Comparison of ENCODE assay signal across 8 mouse cellular contexts in genomic region chr4:128883801-128884710, GRCm38 (mm10). TPM values are rescaled to one million over a fixed set of nuclear protein-coding genes. Genes with fewer than 3 reads are reported as not detected.
DNase-seq lines count a peak whose midpoint lies in the region; ATAC-seq and TF ChIP-seq lines count a peak whose summit lies in the region.

No protein-coding gene starts in this region.

- H3K27me3 ChIP-seq in embryonic facial prominence, embryonic 13.5 days = no peaks in the 10 kb centered on the region

- ATAC-seq in embryonic facial prominence, embryonic 13.5 days (ENCODE audit: insufficient number of reproducible peaks, insufficient read depth, low FRiP score, low TSS enrichment, low read depth) = 0 out of 2 replicates have a peak, but pooled peaks have one; percentile 34

- no peaks in the 10 kb centered on the region for H3K9me3 ChIP-seq in ES-E14 (ENCODE audit: control insufficient read depth, insufficient read depth, low read depth, low read length)
- peaks cover 5% of the 10 kb centered on the region; the same call in 1 of the 2 replicates for H3K9me3 ChIP-seq in embryonic facial prominence, embryonic 13.5 days

- H3K27ac ChIP-seq in ES-E14 (ENCODE audit: insufficient read depth, low read depth, low read length, poor library complexity, severe bottlenecking) = no peak overlapping the region
- H3K27ac ChIP-seq in embryonic facial prominence, embryonic 13.5 days = peak overlapping the region; percentile 49; the same call in 1 of the 2 replicates

- peak overlapping the region; percentile 61 for H3K9ac ChIP-seq in ES-E14 (ENCODE audit: insufficient read depth, low read depth, low read length, poor library complexity, severe bottlenecking)
- peak overlapping the region; percentile 82 for H3K9ac ChIP-seq in embryonic facial prominence, embryonic 13.5 days

- H3K4me2 ChIP-seq in embryonic facial prominence, embryonic 13.5 days = peak overlapping the region; percentile 97

- no peaks in the 10 kb centered on the region for H3K36me3 ChIP-seq in ES-E14 (ENCODE audit: control insufficient read depth, insufficient read depth, low read length, poor library complexity, severe bottlenecking)
- peaks cover 15% of the 10 kb centered on the region for H3K36me3 ChIP-seq in embryonic facial prominence, embryonic 13.5 days

- peak; percentile 55 for DNase-seq in ES-E14 (ENCODE audit: low read depth, low spot score)
- peak; percentile 77 for DNase-seq in adrenal gland, postnatal 14 days
- DNase-seq in heart, postnatal 10 days = peak; percentile 43 to 49
- peak; percentile 36 to 76 for DNase-seq in kidney, postnatal 36 days
- DNase-seq in lung, postnatal 4 days = peak; percentile 53 to 64
- DNase-seq in right cerebral cortex, adult 18-20 months = peak; percentile 40
- DNase-seq in urinary bladder, postnatal 25 days (ENCODE audit: low spot score) = peak; percentile 45

- H3K4me1 ChIP-seq in ES-E14 (ENCODE audit: control insufficient read depth in 2 of 2, insufficient read depth in 2 of 2, low read length in 2 of 2, poor library complexity in 1 of 2) = peaks cover 0 to 5% of the 10 kb centered on the region in 2 experiments; a peak in 2 of 4 replicates
- H3K4me1 ChIP-seq in embryonic facial prominence, embryonic 13.5 days = peaks cover 57% of the 10 kb centered on the region

- intact Hi-C loops in heart, postnatal 10 days (cut with DNase I) = no loop called here

- in situ Hi-C loops in ES-E14 (cut with MboI; ENCODE audit: low sequenced_read_pairs in 2 of 2, unreplicated experiment in 2 of 2) = no loop called here

- peak overlapping the region; percentile 76 to 81 for H3K4me3 ChIP-seq in ES-E14 (ENCODE audit: insufficient read depth in 1 of 2, low read depth in 1 of 2, low read length in 2 of 2, poor library complexity in 1 of 2, severe bottlenecking in 1 of 2)
- peak overlapping the region; percentile 83 for H3K4me3 ChIP-seq in embryonic facial prominence, embryonic 13.5 days

- WGBS in embryonic facial prominence, embryonic 13.5 days = under 1% methylated on average over 94 of the region's 94 CpGs

TF ChIP-seq in ES-E14, 5 proteins besides CTCF, POLR2A, EP300 and RAD21:
- TF ChIP-seq HCFC1 (IDR thresholded peaks at IDR 0.05; ENCODE audit: borderline replicate concordance, insufficient read depth, low read length) (no peak), ZNF384 (IDR thresholded peaks at IDR 0.05; ENCODE audit: low read depth, low read length) (no peak), ZC3H11A (IDR thresholded peaks at IDR 0.05; ENCODE audit: borderline replicate concordance, low read depth, low read length) (no peak), CHD2 (IDR thresholded peaks at IDR 0.05; ENCODE audit: low read depth, low read length) (no peak), MAFK (IDR thresholded peaks at IDR 0.05; ENCODE audit: insufficient read depth, low read depth, low read length) (no peak)

RNA-seq across cellular contexts. Expression of gene Trim62, which starts 0.7 kb away (rescaled TPM):
- 0.54 and 0.69 TPM in 2 replicates for total RNA-seq in ES-E14 (2012; rRNA removed)
- 10.0 and 11.0 TPM in 2 replicates for total RNA-seq in adrenal gland, postnatal 14 days (2021)
- polyA plus RNA-seq in embryonic facial prominence, embryonic 13.5 days (2015; fragmentation: Nextera tagmentation; extraction: Ambion mirVana) = 8.2 and 11.0 TPM in 2 replicates
- 1 to 10 TPM; 2.3 to 2.5 TPM for total RNA-seq in heart, postnatal 10 days (2021)
